Mouse (Mus musculus): Measurements from ENCODE around the gene Sppl3. TPM values are rescaled to one million over a fixed set of nuclear protein-coding genes. Genes with fewer than 3 reads are reported as not detected.

Sppl3 gene
- polyA plus RNA-seq (2015; fragmentation: Nextera tagmentation; extraction: Ambion mirVana) = 31.5 and 34.2 TPM in 2 replicates

DNA sequence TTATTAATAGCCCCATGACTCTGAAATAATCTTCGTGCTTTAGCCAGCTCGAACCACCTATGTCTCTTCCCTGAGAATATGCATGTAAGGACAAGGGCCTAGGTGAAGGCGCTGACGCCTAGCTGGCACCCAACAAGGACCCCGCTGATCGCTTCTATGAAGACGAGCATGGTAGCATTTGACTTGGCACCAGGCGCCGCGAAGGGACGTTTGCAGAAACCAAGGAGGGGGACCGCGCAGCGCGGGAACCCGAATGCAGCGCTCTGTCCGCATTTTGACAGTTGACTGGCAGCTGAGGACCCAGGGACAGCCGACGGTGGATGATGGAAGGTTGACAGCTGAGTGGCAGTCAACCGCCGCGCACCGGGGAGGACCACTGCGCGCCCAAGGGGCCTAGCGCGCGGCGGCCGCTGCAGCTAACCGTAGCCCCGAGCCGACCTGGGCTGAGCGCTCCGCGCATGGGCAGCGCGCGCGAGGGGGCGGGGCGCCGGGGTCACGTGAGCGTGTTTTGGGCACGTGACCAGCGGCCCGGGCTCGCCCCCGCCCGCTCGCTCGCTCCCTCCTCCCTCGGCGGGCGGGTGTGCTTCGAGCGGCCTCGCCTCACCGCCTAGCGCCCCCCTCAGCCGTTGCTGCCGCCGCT lies at the start of gene Sppl3:
Gene Sppl3, plus strand, starts transcription at position 561 of the 640 bp plus-strand sequence.
- no peaks in the 10 kb centered on the region for H3K36me3 ChIP-seq
- H3K9ac ChIP-seq = peak within 1 kb of the TSS; percentile 96
- peak; percentile 91 for ATAC-seq (ENCODE audit: insufficient read depth, low FRiP score, low read depth)
- peaks cover 22% of the 10 kb centered on the region for H3K4me1 ChIP-seq
- H3K27ac ChIP-seq = peak within 1 kb of the TSS; percentile 87
- H3K4me2 ChIP-seq = peak within 1 kb of the TSS; percentile 81
- 1% methylated on average over 42 of the region's 65 CpGs for WGBS
- H3K27me3 ChIP-seq (replicated peaks) = no peaks in the 10 kb centered on the region
- H3K9me3 ChIP-seq = no peaks in the 10 kb centered on the region
- H3K4me3 ChIP-seq (replicated peaks) = peak within 1 kb of the TSS; percentile 97

DNA sequence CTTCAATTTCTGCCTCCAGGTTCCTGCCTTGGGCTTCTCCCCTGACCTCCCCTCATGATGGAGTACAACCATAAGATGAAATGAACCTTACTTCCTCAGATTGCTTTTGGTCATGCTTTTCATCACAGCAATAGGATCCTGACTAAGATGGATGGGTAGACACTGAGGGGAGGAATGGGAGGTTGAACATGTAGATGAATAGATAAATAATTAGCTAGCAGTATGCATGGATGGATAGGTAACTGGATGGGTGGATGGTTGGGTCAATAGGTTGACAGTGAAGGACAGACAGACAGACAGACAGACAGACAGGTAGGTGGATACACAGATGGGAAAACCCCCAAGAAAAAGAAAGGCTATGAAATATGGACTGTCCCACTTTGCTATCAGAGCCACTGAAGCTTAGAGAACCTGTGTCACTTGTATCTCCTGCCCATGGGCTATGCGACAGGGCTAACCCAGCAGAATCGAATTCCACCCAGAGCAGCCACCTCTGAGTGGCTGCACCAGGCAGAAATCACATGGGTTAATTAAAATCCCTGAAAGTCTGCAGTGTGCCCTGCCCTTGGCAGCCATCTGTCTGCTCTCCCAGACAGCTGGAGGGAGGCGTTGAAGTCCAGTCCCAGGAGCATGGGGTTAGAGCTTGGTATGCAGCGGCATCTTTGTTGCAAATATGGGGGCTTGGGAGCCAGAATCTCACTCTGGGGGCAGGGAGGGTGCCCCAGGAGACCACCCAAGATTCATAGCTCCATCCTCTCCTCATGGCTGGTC lies 49.2 kb upstream of the Sppl3 start:
- no peak overlapping the region for H3K4me2 ChIP-seq
- H3K4me3 ChIP-seq (replicated peaks) = no peak overlapping the region
- ATAC-seq (ENCODE audit: insufficient read depth, low FRiP score, low read depth) = no peak
- H3K9me3 ChIP-seq = no peaks in the 10 kb centered on the region
- WGBS = 32% methylated on average over 4 of the region's 4 CpGs
- H3K9ac ChIP-seq = no peak overlapping the region
- H3K27ac ChIP-seq = peak overlapping the region; percentile 48; the same call in 1 of the 2 replicates
- H3K36me3 ChIP-seq = no peaks in the 10 kb centered on the region
- H3K27me3 ChIP-seq (replicated peaks) = no peaks in the 10 kb centered on the region
- H3K4me1 ChIP-seq = peaks cover 6% of the 10 kb centered on the region; the same call in 1 of the 2 replicates

DNA sequence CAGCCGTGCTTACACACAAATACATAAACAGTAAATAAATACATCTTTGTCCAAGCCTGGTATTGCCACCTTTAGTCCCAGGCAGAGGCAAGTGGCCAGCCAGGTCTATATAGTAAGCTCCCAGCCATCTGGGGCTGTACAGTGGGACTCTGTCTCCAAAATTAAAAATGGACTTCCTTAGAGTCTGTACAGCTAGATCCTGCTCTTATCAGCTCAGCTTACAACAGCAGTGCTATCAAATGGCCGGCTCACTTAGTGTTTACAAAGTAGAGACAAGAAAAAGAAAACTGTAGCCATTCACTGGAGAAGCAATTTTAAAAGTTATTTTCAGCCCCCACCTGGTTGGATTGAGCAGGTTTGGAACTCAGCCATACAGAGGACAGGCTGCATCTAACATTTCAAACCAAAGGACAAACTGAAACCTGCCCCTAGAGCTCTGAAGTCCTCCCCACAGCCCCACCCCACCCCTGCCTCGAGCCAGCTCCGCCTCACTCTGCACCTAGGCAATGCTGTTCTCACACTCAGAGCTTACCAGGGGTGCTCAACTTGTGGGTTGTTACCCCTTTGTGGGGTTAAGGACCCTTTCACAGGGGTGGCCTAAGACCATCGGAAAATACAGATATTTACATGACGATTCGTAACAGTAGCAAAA lies 46.5 kb upstream of the Sppl3 start:
- ATAC-seq (ENCODE audit: insufficient read depth, low FRiP score, low read depth) = peak; percentile 74
- Histone ChIP-seq H3K9me3 (no peaks in the 10 kb centered on the region), H3K9ac (no peak overlapping the region), H3K4me3 (replicated peaks) (peak overlapping the region; percentile 14; the same call in 1 of the 2 replicates), H3K27ac (peak overlapping the region; percentile 91), H3K4me2 (peak overlapping the region; percentile 45), H3K4me1 (peaks cover 6% of the 10 kb centered on the region; the same call in 1 of the 2 replicates), H3K27me3 (replicated peaks) (no peaks in the 10 kb centered on the region), H3K36me3 (no peaks in the 10 kb centered on the region)
- WGBS = 33% methylated on average over 7 of the region's 7 CpGs

DNA sequence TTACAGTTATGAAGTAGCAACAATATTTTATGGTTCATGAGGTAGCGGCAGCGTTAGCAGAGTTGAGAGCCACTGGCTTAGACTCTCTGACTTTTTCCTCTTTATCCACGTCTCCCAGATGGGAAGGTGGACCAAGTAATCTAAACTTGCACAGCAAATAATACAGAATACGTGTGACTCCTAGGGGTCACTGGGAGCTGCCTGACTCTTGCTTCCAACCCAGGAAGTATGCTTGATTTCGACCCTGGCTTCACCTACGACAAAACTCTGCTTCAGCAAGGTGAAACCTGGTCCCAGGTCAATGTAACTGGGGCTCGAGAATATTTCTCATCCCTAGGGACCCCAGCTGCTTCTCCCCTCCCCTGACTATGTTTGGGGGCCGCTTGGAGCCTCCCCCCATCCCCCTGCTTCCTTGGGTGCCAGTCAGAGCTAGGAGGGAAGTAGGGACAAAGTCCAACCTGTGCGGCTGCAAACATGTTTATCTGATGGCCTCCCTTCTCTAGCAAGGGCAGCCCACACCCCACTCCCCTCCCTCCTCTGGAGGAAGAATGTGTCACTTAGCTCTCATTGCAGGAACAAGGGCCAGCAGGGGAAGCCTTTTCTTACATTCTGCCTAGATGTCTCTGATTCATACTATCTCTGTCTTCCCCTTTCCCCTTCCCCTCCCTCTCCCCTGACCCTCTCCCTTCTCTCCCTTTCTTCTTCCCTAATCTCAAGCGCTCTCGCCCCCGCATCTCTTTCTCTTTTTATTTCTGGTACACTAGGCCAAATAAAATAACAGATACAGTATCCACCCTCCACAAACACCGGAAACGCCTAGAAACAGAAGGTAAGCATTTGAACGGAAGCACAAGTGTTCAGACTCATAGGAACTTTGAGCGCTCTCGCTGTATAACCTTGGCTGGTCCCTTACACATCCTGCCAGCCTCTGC lies 45.7 kb upstream of the Sppl3 start:
- Histone ChIP-seq H3K4me3 (replicated peaks) (peak overlapping the region; percentile 14; the same call in 1 of the 2 replicates), H3K9ac (no peak overlapping the region), H3K27ac (peak overlapping the region; percentile 91), H3K36me3 (no peaks in the 10 kb centered on the region), H3K4me2 (peak overlapping the region; percentile 45), H3K9me3 (no peaks in the 10 kb centered on the region), H3K4me1 (peaks cover 6% of the 10 kb centered on the region; the same call in 1 of the 2 replicates), H3K27me3 (replicated peaks) (no peaks in the 10 kb centered on the region)
- WGBS = 39% methylated on average over 17 of the region's 17 CpGs
- peak; percentile 80 for ATAC-seq (ENCODE audit: insufficient read depth, low FRiP score, low read depth)

GRCm38 (mm10) chr5:114967523-114968268 lies 43.2 kb upstream of the Sppl3 start:
- ATAC-seq (ENCODE audit: insufficient read depth, low FRiP score, low read depth) = no peak
- Histone ChIP-seq H3K4me1 (0 out of 2 replicates have a peak, but pooled peaks cover 5% of the 10 kb centered on the region), H3K9ac (no peak overlapping the region), H3K9me3 (no peaks in the 10 kb centered on the region), H3K27me3 (replicated peaks) (no peaks in the 10 kb centered on the region), H3K4me3 (replicated peaks) (peak overlapping the region; percentile 46), H3K4me2 (peak overlapping the region; percentile 42), H3K36me3 (no peaks in the 10 kb centered on the region), H3K27ac (peak overlapping the region; percentile 86)
- 32% methylated on average over 14 of the region's 14 CpGs for WGBS

GRCm38 (mm10) chr5:114968651-114969050 lies 42.3 kb upstream of the Sppl3 start:
- no peaks in the 10 kb centered on the region for H3K27me3 ChIP-seq (replicated peaks)
- H3K4me3 ChIP-seq (replicated peaks) = peak overlapping the region; percentile 46
- H3K36me3 ChIP-seq = no peaks in the 10 kb centered on the region
- WGBS = 18% methylated on average over 7 of the region's 7 CpGs
- H3K4me2 ChIP-seq = peak overlapping the region; percentile 42
- no peak for ATAC-seq (ENCODE audit: insufficient read depth, low FRiP score, low read depth)
- H3K27ac ChIP-seq = peak overlapping the region; percentile 86
- 0 out of 2 replicates have a peak, but pooled peaks cover 5% of the 10 kb centered on the region for H3K4me1 ChIP-seq
- H3K9ac ChIP-seq = peak overlapping the region; percentile 23
- no peaks in the 10 kb centered on the region for H3K9me3 ChIP-seq

DNA sequence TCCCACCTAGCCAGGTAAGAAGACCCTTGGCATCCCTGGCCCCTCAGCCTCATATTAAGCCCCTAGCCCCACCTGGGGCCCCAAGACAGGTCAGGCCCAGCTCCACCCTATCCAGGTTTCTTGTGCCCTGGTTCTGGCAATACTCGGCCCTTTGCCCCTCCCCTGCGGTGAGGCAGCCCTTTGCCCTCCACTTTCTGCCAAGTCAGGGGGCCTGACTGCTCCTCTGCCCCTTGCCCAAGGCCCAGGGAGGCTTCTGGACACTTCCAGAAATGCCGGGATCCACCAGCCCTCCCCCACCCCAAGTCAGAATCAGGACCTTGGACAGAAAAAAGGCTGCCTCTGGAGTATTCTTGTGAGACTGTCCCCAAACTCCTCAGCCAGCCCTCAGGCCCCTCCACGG lies 41.9 kb upstream of the Sppl3 start:
- H3K4me3 ChIP-seq (replicated peaks) = peak overlapping the region; percentile 46
- peak overlapping the region; percentile 23 for H3K9ac ChIP-seq
- H3K4me2 ChIP-seq = peak overlapping the region; percentile 42
- peak overlapping the region; percentile 86 for H3K27ac ChIP-seq
- 15% methylated on average over 4 of the region's 4 CpGs for WGBS
- no peaks in the 10 kb centered on the region for H3K27me3 ChIP-seq (replicated peaks)
- H3K4me1 ChIP-seq = 0 out of 2 replicates have a peak, but pooled peaks cover 5% of the 10 kb centered on the region
- no peak for ATAC-seq (ENCODE audit: insufficient read depth, low FRiP score, low read depth)
- H3K9me3 ChIP-seq = no peaks in the 10 kb centered on the region
- no peaks in the 10 kb centered on the region for H3K36me3 ChIP-seq

DNA sequence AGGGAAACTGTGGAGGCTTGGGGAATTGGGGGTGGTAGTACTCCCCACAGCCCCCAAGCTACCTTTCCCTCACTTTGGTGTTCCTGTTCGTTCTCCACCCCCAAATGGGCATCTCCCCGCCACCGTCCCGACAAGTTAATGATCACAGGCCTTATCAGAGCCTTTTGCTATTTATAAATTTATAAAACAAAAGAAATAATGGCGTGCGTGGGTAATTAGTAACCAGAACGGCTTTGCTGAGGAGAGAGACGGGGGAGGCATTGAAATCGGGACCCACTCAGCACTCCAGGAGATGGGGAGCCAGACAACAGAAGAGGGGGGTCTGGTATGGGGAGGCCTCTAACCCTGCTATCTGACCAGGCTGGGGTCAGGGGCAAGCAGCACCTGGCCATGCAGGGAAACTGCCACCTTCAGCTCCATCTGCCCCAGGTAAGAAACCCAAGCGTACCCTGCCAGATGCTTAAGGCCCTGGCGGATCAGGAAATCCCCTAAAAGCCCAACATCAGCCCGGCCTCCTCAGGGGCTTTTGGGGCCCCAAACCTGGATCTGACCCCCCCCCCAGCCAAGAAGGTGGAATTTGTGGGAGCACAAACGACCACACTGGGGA lies 41.2 kb upstream of the Sppl3 start:
- 44% methylated on average over 13 of the region's 13 CpGs for WGBS
- 0 out of 2 replicates have a peak, but pooled peaks cover 5% of the 10 kb centered on the region for H3K4me1 ChIP-seq
- H3K9ac ChIP-seq = peak overlapping the region; percentile 39; the same call in 1 of the 2 replicates
- H3K36me3 ChIP-seq = no peaks in the 10 kb centered on the region
- no peaks in the 10 kb centered on the region for H3K9me3 ChIP-seq
- peak overlapping the region; percentile 46 for H3K4me3 ChIP-seq (replicated peaks)
- H3K4me2 ChIP-seq = peak overlapping the region; percentile 27; the same call in 1 of the 2 replicates
- H3K27me3 ChIP-seq (replicated peaks) = no peaks in the 10 kb centered on the region
- ATAC-seq (ENCODE audit: insufficient read depth, low FRiP score, low read depth) = no peak
- peak overlapping the region; percentile 86 for H3K27ac ChIP-seq

GRCm38 (mm10) chr5:114970824-114971227 lies 40.1 kb upstream of the Sppl3 start, which contains the start of gene Hnf1a:
TSS of gene Hnf1a (minus strand) at chr5:114971094.
- Histone ChIP-seq H3K9me3 (no peaks in the 10 kb centered on the region), H3K4me1 (0 out of 2 replicates have a peak, but pooled peaks cover 5% of the 10 kb centered on the region), H3K9ac (peak within 1 kb of the TSS; percentile 39), H3K27me3 (replicated peaks) (no peaks in the 10 kb centered on the region), H3K4me2 (peak within 1 kb of the TSS; percentile 27), H3K36me3 (no peaks in the 10 kb centered on the region), H3K4me3 (replicated peaks) (peak within 1 kb of the TSS; percentile 46), H3K27ac (peak within 1 kb of the TSS; percentile 86)
- ATAC-seq (ENCODE audit: insufficient read depth, low FRiP score, low read depth) = peak; percentile 54
- WGBS = 49% methylated on average over 17 of the region's 17 CpGs

DNA sequence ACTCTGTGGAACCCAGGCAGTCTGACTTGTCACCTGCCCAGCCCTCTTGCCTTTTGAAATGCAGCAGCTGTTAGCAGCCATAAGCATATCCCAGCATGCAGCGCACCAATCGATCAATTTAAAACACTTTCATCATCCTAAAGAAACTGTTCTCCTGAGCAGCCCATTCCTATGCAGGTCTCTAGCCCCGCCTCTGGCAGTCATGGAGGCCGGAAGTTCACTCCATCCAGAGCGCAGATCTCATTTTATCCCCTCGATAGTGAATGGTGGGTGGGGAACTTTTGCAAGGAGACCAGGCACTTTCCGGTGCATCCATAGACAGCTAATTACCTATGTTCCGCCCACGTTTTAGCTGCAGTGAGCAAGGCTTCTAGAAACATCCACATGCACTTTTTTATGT lies 38.7 kb upstream of the Sppl3 start:
- H3K27me3 ChIP-seq (replicated peaks) = no peaks in the 10 kb centered on the region
- peak overlapping the region; percentile 46; the same call in 1 of the 2 replicates for H3K4me3 ChIP-seq (replicated peaks)
- H3K9me3 ChIP-seq = no peaks in the 10 kb centered on the region

More for the DNA sequence above, 38.7 kb upstream of the Sppl3 start:
- no peak for ATAC-seq (ENCODE audit: insufficient read depth, low FRiP score, low read depth)
- H3K4me2 ChIP-seq = peak overlapping the region; percentile 27
- H3K27ac ChIP-seq = no peak overlapping the region
- H3K9ac ChIP-seq = no peak overlapping the region
- H3K36me3 ChIP-seq = no peaks in the 10 kb centered on the region
- H3K4me1 ChIP-seq = 0 out of 2 replicates have a peak, but pooled peaks cover 5% of the 10 kb centered on the region
- 67% methylated on average over 9 of the region's 9 CpGs for WGBS

Measured in stomach, embryonic 15.5 days (tissue).